Mouse (Mus musculus) small intestine, adult 2 months (tissue): ENCODE results near the gene Hcfc2. TPM values are rescaled to one million over a fixed set of nuclear protein-coding genes. Genes with fewer than 3 reads are reported as not detected.
A peak's percentile ranks its signal among the peaks of the same experiment; 100 is the strongest.

Experiments used
- H3K27ac ChIP-seq: fragments of 200-500 bp; 2 replicates; pipeline ENCODE4 v1.5.1; 2012; ENCODE audit warnings: low read depth, low read length, control low read depth, inconsistent platforms; ENCODE audit not compliant: insufficient read depth
- H3K27me3 ChIP-seq: fragments of 200-500 bp; 2 replicates; pipeline ENCODE4 v1.6.1; 2012; ENCODE audit warnings: mild to moderate bottlenecking, moderate library complexity, low read length, inconsistent platforms; ENCODE audit not compliant: control insufficient read depth, insufficient read depth
- H3K36me3 ChIP-seq: fragments of 200-500 bp; 2 replicates; pipeline ENCODE4 v1.6.1; 2012; ENCODE audit warnings: mild to moderate bottlenecking, low read length, control low read depth, inconsistent platforms; ENCODE audit not compliant: control insufficient read depth, insufficient read depth
- H3K4me1 ChIP-seq: fragments of 200-500 bp; 2 replicates; pipeline ENCODE4 v1.6.1; 2012; ENCODE audit warnings: low read length, inconsistent platforms, mixed read lengths; ENCODE audit not compliant: control insufficient read depth, insufficient read depth, insufficient read length
- H3K4me3 ChIP-seq: fragments of 200-500 bp; 2 replicates; pipeline ENCODE4 v1.5.1; 2012; ENCODE audit warnings: low read depth, mild to moderate bottlenecking, control low read depth, inconsistent platforms, low read length, moderate library complexity
- CTCF ChIP-seq: fragments of 200-500 bp; IDR thresholded peaks from 2 replicates; pipeline ENCODE4 v1.5.1; 2012; ENCODE audit warnings: low read depth, mild to moderate bottlenecking, control low read depth, inconsistent platforms, low read length, moderate library complexity, mixed read lengths; ENCODE audit not compliant: insufficient replicate concordance, insufficient read length; ENCODE audit errors: extremely low read depth
- POLR2A ChIP-seq: fragments of 200-500 bp; IDR thresholded peaks from 2 replicates; pipeline ENCODE4 v1.6.1; 2012; ENCODE audit warnings: low read depth, mild to moderate bottlenecking, control low read depth, inconsistent platforms, low read length, moderate library complexity
- WGBS: fragments of 180-500 bp; shearing (Covaris S2); methylation state at CpG from one replicate; pipeline ENCODE4 v1.1.7; 2018; 5-methylcytosine and 5-hydroxymethylcytosine counted together
- polyA plus RNA-seq: library from polyadenylated mRNA; depleted of rRNA; stranded (reverse); fragments of >200 nt; gene quantifications from 2 replicates; pipeline ENCODE4 v1.2.3, GENCODE M21; 2012; rRNA removed

Hcfc2 gene
- polyA plus RNA-seq, 1 experiment, result 5.0 TPM

GRCm38 (mm10) chr10:82780816-82781215 is 84.9 kb downstream of the Hcfc2 start:
- Histone ChIP-seq H3K27me3 (no peaks in the 10 kb centered on the region), H3K4me3 (no peak overlapping the region), H3K4me1 (peaks cover 26% of the 10 kb centered on the region), H3K27ac (peak overlapping the region; percentile 54; the same call in 1 of the 2 replicates), H3K36me3 (no peaks in the 10 kb centered on the region)
- TF ChIP-seq POLR2A (no peak), CTCF (no peak)

GRCm38 (mm10) chr10:82782472-82782871 is 86.5 kb downstream of the Hcfc2 start:
- Histone ChIP-seq H3K27ac (0 out of 2 replicates have a peak overlapping the region, but pooled peaks have one; percentile 4), H3K36me3 (no peaks in the 10 kb centered on the region), H3K4me1 (peaks cover 30% of the 10 kb centered on the region), H3K4me3 (no peak overlapping the region), H3K27me3 (no peaks in the 10 kb centered on the region)
- TF ChIP-seq POLR2A, result no peak
- TF ChIP-seq CTCF, result peak; percentile 37; the same call in 1 of the 2 replicates
- 20% methylated on average over 2 of the region's 2 CpGs for WGBS

GRCm38 (mm10) chr10:82789181-82789580 is 93.2 kb downstream of the Hcfc2 start:
- H3K27ac ChIP-seq, result no peak overlapping the region
- no peak overlapping the region for H3K4me3 ChIP-seq
- no peaks in the 10 kb centered on the region for H3K36me3 ChIP-seq
- no peaks in the 10 kb centered on the region for H3K27me3 ChIP-seq
- peaks cover 4% of the 10 kb centered on the region for H3K4me1 ChIP-seq
- no peak for TF ChIP-seq CTCF
- TF ChIP-seq POLR2A, result no peak

- Histone ChIP-seq H3K27me3 (no peaks in the 10 kb centered on the region), H3K36me3 (no peaks in the 10 kb centered on the region), H3K4me3 (no peak overlapping the region), H3K4me1 (peaks cover 7% of the 10 kb centered on the region), H3K27ac (no peak overlapping the region)
- TF ChIP-seq POLR2A (no peak), CTCF (no peak)
- WGBS, result 86% methylated on average over 5 of the region's 5 CpGs
Observed at GRCm38 (mm10) chr10:82790504-82790903, 94.5 kb downstream of the Hcfc2 start.

- TF ChIP-seq POLR2A (no peak), CTCF (no peak)
- Histone ChIP-seq H3K27ac (no peak overlapping the region), H3K4me1 (peaks cover 7% of the 10 kb centered on the region), H3K36me3 (no peaks in the 10 kb centered on the region), H3K4me3 (no peak overlapping the region), H3K27me3 (no peaks in the 10 kb centered on the region)
- 97% methylated on average over 3 of the region's 3 CpGs for WGBS
Observed at GRCm38 (mm10) chr10:82791713-82792112, 95.8 kb downstream of the Hcfc2 start.

Other genes starting within 250 kb of the Hcfc2 start
- gene Gm1553, start 203.5 kb upstream of the Hcfc2 start, polyA plus RNA-seq, result not detected in 2 replicates
- 27.1 and 30.6 TPM in 2 replicates for gene 1190007I07Rik, start 72.9 kb upstream of the Hcfc2 start, polyA plus RNA-seq
- 7.3 and 11.5 TPM in 2 replicates for gene Tdg, start 66.3 kb upstream of the Hcfc2 start, polyA plus RNA-seq
- gene Glt8d2, start 5.5 kb upstream of the Hcfc2 start, polyA plus RNA-seq, result 0.15 and 0.56 TPM in 2 replicates
- gene Nfyb, start 68.0 kb downstream of the Hcfc2 start, polyA plus RNA-seq, result 1.2 and 5.2 TPM in 2 replicates
- 58.6 and 69.4 TPM in 2 replicates for gene Txnrd1, start 137.8 kb downstream of the Hcfc2 start, polyA plus RNA-seq
- gene Eid3, start 170.5 kb downstream of the Hcfc2 start, polyA plus RNA-seq, result 0.43 and 0.48 TPM in 2 replicates